Mouse (Mus musculus): ENCODE measurements around the gene Magi1.
"Not testable (repeated sequence)": the region's sequence is repeated elsewhere in the genome, so short reads cannot be mapped to it uniquely, and the experiment has no call there.

The Magi1 gene

GRCm38 (mm10) chr6:94063542-94063941 is 220.2 kb downstream of the Magi1 start:
- DNase-seq (ENCODE audit: low read depth, low spot score) = no peak

DNA sequence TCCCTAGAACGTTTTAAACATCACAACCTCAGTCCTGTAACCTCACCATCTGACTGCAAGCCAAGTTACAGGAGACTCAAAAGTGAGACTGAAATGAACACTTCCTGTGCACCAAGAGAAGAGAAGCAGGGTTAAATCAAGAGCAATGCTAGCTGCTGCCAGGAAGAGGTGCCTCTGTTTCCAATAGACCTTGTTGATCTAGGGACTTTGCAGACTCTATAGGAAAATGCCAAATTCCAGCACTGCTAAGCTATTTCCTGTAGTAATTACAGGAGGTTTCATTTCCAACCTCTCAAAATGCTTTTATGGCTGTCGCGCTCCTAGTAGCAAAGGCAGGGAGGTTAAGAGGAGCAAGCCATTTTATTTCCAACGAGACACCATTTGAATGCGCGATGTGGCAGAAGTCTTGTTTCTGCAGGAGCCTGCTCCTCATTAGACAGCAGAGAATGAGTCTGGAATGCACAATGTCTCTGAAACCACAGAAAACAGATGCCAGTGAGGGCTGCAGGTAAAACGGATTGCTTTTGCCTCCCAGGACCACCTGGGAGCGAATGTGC is 222.2 kb downstream of the Magi1 start:
- no peak for DNase-seq (ENCODE audit: low read depth, low spot score)

GRCm38 (mm10) chr6:94060621-94061213 is 223.0 kb downstream of the Magi1 start:
- no peak for DNase-seq (ENCODE audit: low read depth, low spot score)

DNA sequence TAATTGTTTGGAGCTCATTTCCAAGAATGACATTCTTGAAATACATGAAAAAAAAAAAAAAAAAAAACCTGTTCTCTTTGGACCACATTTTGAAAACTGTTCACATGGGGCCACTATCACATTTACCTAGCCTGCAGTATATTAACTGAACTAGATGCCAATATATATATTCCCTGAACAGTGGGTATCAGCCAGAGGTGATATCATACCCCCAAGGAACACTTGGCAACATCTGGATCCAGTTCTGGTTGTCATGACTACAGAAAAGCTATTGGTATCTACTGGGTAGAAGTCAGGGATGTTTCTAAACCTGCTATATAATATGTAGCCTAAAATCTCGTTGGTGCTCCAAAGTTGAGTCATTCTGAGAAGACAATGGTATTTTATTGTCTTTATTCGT is 224.6 kb downstream of the Magi1 start:
- DNase-seq (ENCODE audit: low read depth, low spot score) = no peak

GRCm38 (mm10) chr6:94053920-94054319 is 229.8 kb downstream of the Magi1 start:
- DNase-seq (ENCODE audit: low read depth, low spot score) = no peak

DNA sequence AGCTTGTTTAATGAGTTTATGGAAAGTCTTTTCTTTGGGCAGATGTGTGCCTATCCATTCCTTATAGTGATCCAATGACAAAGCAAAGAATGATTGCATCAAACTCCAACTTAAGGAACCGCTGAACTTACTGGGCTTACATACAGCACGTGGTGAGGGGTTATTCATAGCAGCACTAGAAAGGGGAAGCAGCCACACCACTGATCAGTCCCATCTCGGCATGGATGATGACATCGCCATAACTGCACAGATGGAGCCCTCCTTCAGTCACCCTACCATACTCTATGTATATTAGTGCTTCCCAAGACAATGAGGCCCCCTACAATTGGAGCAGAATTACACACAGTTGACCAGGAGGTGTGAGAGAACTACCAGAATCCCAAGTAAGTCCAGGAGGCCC is 238.5 kb downstream of the Magi1 start:
- DNase-seq (ENCODE audit: low read depth, low spot score) = no peak

GRCm38 (mm10) chr6:94043461-94043860 is 240.3 kb downstream of the Magi1 start:
- no peak for DNase-seq (ENCODE audit: low read depth, low spot score)

GRCm38 (mm10) chr6:94040093-94040492 is 243.6 kb downstream of the Magi1 start:
- DNase-seq (ENCODE audit: low read depth, low spot score) = no peak

GRCm38 (mm10) chr6:94038897-94039296 is 244.8 kb downstream of the Magi1 start:
- no peak for DNase-seq (ENCODE audit: low read depth, low spot score)

- no peak for DNase-seq (ENCODE audit: low read depth, low spot score)
Observed at GRCm38 (mm10) chr6:94036554-94036953, 247.2 kb downstream of the Magi1 start.

- DNase-seq (ENCODE audit: low read depth, low spot score) = no peak
Observed at GRCm38 (mm10) chr6:94026361-94026760, 257.4 kb downstream of the Magi1 start.

- no peak for DNase-seq (ENCODE audit: low read depth, low spot score)
Observed at GRCm38 (mm10) chr6:94022437-94022836, 261.3 kb downstream of the Magi1 start.

DNA sequence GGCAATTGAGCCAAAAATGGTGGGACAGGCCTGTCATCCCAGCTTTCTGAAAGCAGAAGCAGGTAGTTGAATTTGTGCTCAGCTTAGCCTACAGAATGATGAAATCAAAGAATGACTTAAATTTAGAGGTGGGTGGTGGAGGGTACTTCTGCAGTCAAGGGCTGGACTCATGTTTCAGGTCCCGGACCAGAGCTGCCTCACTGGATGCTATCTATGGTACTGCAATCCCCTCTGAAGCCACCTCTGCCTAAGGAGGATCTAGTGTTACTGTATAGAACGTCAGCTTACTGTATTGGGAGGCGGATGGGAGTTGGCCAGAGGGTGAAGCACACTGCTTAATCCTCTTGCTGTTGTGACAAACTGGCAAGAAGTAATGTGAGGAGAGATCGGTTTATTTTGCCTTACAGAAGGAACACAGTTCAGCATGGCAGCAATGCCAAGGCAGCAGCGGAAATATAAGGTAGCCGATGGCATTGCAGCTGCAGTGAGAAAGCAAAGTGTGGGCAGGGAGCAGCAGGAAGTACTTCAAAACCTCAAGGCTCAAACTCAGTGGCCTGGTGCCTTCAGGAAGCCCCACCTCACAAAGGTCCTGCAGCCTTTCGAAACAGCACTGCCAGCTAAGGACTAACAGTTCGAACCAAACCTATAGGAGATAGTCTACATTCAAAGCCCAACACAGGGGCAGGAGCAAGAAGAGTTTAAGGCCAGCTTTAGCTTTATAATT is 262.3 kb downstream of the Magi1 start:
- DNase-seq (ENCODE audit: low read depth, low spot score) = no peak

- no peak for DNase-seq (ENCODE audit: low read depth, low spot score)
Observed at GRCm38 (mm10) chr6:94020566-94020965, 263.2 kb downstream of the Magi1 start.

DNA sequence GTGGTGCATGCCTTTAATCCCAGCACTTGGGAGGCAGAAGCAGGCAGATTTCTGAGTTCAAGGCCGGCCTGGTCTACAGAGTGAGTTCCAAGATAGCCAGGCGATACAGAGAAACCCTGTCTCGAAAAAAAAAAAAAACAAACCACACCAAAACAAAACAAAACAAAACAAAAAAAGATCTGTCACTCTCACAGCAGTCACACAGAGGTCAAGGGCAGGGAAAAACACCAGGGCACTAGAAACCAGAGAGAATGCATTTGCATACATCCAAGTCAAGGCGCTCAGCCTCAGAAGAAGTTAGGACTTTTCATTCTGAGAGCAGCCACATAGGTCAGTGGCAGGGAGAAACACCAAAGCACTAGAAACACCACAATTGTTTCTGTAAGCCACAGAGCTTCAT is 263.8 kb downstream of the Magi1 start:
- DNase-seq (ENCODE audit: low read depth, low spot score) = no peak

GRCm38 (mm10) chr6:94013761-94014160 is 270.0 kb downstream of the Magi1 start:
- no peak for DNase-seq (ENCODE audit: low read depth, low spot score)

DNA sequence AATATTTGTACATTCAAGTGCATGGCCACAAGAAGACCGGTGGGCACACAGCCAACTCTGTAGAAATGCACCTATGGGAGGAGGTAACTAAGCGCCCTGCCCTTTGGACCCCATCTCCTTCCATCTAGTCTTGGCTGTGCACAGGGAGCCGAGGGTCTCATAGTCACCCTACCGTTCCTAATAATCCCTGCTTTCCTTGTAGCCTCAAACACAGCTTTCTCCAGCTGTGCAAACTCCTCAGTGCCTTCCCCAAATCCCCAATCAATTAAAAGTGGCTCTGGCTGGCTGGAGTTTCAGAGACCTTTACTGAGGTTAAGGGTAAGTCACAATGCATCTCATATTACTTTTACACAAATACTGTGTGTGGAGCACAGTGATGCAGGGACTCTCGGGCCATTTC is 271.8 kb downstream of the Magi1 start:
- no peak for DNase-seq (ENCODE audit: low read depth, low spot score)

DNA sequence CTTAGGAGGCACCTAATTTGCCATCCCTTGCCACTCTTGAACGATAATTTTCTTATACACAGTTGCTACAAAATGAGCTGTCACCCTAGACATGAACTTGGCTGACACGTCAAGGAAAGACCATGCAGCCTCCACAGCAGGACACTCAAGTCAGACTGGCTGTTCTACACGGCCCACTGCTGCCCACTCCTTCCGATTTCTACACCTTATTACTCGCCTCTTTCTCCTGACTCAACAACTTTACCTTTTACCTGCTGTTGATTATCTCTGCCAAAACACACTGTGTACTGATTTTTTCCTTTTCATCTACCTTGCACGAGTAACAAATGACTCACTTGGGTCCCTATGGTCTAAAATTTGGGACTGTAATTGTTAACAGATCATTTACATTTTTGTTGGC is 272.2 kb downstream of the Magi1 start:
- DNase-seq (ENCODE audit: low read depth, low spot score) = no peak

DNA sequence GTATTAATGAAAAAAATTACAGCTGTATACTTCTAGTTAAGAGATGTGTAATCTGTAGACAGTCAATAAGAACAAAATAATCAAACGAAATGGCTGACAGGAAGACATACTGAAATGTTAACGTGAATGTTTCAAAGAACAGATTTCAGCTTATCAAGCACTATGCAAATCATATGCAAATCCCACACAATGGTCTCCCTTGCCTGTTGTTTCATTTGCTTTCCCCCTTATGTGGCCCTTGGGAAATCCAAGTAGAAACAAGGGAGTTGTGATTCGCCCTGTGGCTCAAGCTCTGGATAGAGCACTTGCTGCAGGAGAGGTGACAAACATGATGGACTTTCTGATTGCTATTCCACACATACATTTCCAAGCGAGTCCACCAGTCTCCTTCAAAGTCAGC is 275.1 kb downstream of the Magi1 start:
- DNase-seq (ENCODE audit: low read depth, low spot score) = no peak

- not testable (repeated sequence) for DNase-seq (ENCODE audit: low read depth, low spot score)
Observed at GRCm38 (mm10) chr6:94003586-94003985, 280.1 kb downstream of the Magi1 start.

GRCm38 (mm10) chr6:93996841-93997485 is 286.8 kb downstream of the Magi1 start:
- DNase-seq (ENCODE audit: low read depth, low spot score) = no peak

DNA sequence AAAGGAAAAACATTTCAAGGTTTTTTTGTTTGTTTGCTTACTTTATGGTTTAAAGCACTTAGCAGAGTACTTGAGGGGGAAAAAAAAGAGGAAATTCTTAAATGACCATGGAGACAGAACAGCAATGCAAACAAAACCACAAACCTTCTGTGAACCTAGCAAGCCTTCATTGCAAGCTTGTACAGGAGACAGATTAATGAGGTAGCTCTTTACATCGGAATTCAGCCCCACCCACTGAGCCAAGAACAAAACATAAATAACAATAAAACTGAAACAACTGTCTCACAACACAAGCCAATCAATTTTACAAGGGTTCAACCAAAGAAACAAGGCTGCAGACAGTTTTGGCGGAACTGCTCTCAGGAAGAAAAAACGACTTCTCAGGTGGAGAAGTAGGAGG is 296.2 kb downstream of the Magi1 start:
- no peak for DNase-seq (ENCODE audit: low read depth, low spot score)

- DNase-seq (ENCODE audit: low read depth, low spot score) = no peak
Observed at GRCm38 (mm10) chr6:93985111-93985510, 298.6 kb downstream of the Magi1 start.
